Mouse (Mus musculus) embryo, embryonic 9.5 days (tissue): Measurements from ENCODE around the gene Phka2.
A peak's percentile ranks its signal among the peaks of the same experiment; 100 is the strongest.

Source experiments
- DNase-seq: peaks from one replicate; pipeline ENCODE4 v3.0.0-alpha.2; 2017; ENCODE audit errors: extremely low spot score

Phka2 gene

DNA sequence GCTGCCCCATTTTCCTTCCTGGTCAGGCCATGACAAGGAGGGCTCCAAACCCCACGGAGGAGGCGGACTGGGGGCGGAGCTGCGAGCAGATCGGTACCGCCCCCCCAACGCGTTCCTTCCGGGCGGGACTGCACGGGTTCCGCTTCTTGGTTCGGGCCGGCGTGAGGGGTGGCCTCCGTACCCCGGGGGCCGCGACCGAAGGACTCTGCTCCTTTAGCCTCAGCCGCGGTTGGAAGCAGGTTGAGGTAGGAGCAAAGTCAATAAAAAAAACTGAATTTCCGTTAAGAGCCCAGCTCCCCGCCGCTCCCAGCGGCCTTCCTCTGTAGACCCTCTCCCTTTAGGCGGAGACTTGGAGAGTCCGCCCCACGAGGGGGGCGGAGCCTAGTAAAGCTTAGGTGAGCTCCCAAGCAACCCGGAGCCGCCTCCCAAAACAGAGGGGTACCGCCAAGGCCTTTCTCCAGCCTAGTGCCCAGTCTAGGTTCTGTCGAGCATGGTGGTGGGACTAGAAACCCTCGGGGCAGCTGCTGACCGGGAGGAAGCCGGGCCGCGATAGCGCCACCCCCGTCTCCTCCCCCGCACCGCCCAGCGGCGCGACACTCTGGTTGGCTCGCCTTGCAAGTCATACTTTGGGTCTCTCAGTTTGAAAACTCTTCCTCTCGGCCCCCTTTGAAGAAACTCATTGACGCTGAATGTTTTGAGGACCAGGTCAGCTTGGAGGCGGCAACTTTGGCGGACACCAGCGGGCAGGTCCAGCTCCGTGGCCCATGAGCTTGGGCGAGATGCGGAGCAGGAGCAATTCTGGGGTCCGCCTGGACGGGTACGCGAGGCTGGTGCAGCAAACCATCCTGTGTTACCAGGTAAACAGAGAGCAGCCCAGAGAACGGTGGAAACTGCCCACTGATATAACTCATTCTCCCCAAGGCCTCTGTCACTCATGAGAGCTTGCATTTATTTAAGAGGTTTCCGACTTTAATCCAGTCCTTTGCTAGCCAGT is at the start of gene Phka2:
Gene Phka2, plus strand, starts transcription at position 119 of the 994 bp plus-strand sequence.
- peak; percentile 82 for DNase-seq

DNA sequence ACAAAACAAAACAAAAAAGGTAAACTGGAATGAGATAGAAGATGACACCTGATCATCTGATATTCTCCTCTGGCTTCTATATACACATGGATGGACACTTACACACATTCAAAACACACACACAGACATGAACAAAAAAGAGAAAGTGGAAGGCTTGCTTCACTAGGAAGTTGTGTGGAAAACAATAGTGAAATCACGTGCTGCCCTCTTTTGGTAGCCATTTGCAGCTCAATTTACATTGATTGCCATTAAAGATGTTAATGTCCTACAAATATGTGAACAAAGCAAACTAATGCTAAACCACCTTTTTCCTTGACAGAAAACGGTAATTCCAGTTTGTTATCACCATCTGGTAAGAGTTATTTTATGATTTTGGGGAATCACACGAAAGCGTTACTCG is 46.3 kb upstream of the Phka2 start:
- DNase-seq, result no peak

DNA sequence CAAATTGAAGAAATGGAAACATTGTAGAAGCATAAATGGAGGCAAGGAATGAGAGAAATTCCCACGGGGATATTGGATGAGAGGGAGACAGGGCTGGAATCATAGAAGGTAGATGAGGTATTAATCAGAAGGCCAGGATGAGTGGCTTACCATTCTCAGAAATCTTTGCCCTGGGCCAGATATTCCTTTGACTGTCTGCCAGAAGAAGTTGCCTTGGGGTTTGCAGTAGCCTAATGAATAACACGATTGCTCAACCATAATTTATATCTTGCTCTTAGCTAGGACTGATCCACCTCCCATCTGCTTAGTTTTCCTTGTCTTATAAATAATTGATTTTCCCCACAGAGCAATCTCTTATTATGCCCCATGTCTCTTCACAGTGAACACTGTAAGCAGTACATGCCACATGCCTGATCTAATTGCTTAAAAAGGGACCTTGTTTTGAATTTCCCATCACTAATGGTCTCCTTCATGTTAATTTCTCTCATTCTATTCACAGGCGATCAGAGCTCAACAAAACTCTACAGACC is 30.6 kb upstream of the Phka2 start:
- no peak for DNase-seq

DNA sequence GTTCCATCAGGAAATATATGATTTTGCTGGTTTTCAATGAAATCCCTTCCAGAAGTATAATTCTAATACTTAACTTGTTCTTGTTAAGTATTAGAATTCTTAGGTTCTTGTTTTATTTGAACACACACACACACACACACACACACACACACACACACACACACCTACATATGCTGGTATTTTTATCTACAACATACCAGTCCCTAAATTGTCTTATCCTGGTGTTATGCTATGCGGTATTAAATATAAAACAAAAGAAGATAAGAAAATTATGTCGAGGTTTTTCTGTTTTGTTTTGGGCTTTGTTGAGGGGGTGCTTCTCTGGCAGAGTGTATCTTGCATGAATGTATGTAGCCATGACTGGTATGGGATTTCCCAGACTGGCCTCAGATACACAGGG is 12.2 kb upstream of the Phka2 start:
- DNase-seq, result no peak

DNA sequence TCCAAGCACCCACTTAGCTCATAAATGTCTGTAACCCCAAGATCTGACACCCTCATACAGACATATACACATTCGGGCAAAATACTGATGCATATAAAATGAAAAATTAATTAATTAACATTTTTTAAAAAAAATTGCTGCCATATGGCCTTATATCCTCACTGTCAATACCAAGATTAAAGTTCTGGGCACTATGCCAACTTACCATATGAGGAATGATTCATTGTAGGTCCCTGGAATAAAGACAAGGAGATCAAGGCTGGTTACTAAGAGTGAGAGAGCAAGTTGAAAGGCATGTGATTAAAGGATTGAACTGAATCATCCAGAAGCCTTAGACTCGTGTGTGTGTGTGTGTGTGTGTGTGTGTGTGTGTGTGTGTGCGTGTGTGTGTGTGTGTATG is 7.6 kb upstream of the Phka2 start:
- no peak for DNase-seq

DNA sequence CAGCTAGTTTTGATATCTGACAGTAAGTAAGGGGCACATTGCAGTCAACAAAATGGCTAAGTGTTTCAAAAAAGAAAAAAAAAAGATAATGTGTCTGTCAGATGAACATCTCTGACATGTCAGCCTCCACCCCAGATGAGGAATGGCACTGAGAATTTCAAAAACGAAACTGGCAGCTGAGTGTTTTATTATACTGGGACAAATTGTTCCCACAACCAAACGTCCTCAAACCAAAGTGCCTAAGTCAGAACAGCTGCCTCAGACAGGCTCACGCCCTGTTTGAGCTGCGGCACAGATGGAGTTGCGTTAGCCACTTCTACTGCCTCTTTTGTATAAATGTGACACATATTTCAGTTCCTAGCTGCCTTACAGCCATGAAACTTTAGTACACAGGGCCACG is 7.0 kb upstream of the Phka2 start:
- no peak for DNase-seq

DNA sequence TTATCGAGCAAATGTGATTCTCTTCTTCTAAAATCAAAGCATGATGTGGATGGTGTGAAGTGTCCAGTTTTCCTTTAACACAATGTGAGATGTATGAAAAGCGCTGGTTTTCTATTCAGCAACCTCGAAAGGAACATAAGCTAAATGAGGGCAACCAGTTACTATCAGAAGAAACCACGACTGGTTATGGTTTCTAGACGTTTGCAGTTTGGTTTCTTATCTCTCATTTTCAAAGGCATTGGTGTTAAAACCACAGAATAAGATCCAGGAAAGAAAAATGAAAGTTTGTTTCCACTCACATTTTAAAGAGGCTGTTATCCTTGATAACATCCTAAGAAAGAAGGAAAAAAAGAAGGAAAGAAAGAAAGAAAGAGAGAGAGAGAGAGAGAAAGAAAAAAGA is 5.5 kb upstream of the Phka2 start:
- DNase-seq, result no peak

DNA sequence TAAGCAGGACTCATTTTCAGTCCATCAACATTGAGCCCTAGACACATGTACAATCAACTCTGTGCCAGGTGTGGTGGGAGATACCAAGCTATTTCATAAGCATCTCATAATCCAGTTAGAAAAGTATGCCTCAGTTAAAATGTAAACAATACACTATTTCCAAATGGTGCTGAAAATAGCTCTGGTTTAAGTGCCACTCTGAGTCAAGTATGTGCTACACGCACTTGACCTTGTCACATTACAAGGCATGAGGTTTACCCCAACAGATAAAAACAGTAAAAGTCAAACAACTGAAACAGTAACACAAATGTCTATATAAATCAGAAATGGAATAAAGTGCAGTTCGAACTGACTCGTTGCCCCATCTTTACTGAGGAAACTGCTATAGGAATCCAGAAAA is 871 bp upstream of the Phka2 start:
- no peak for DNase-seq

DNA sequence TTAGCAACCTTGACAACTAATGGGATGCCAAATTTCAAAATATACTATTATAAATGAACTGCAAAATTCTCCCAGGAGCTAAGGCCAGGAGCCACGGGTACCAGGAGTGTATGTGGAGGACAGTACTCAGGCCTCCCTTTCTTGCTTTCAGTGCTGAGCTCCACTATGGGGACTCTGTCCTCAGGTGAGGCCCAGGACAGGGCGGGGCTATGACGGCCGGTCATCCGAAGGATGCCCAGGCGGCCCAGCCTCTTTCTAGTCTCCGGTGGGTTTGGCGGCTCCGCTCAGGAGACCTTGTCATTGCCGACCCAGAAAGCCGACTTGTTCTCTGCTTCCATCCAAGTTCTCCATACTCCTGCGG is 299 bp upstream of the Phka2 start:
- no peak for DNase-seq

DNA sequence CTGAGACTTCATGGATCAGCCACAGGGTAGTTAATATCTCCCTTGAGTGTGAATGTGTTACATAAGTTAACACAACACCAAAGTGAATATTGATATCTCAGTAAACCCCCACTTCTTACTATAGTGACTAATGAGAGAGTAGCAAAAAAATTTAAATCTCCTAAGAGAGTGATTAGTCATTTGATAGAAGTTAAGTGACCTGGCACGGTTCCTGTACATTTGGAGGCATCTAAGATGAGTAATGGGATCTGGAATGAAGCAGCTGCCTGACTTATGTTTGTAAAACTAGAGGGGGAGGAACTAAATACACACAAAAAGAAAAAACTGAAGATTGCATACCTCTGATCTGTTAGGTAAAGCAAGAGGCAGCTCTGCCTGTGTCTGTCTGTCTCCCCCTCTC is 7.1 kb downstream of the Phka2 start:
- no peak for DNase-seq

DNA sequence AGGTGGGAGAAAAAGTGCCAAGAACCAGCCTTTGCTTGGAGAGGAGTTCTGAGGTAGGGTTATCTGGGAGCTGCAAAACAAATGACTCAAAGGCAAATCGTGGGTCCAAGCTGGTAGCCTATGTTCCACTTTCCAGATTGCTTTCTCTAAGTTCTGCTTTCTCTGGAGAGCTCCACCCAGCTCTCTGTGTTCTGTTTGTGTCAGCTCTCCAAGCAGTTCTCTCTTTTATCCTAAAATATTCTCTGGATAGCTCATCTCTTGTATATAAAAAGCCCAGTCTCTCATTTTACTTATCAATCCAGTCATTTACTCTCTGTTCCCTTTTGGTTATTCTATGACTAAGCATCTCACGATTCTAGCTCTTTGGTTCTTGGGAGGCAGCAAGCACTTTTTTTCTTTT is 8.2 kb downstream of the Phka2 start:
- no peak for DNase-seq

DNA sequence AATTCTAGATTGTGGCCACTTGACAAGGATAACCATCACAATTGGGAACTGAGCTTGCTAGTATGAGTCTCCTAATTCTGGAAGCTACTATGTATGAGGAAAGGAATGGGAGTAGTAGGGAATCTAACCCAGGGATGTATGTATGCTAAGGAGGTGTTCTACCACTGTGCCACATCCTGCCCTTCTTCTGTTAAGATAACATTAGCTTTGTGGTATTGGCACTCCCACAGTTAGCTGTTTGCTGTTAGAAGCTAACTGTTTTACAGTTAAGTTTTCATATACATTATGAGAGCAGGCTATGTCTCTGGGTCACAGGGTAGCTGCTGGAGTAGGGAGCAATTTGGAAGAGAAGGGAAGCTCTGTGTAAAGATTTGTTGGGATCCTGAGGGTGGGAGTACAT is 14.1 kb downstream of the Phka2 start:
- DNase-seq, result no peak

DNA sequence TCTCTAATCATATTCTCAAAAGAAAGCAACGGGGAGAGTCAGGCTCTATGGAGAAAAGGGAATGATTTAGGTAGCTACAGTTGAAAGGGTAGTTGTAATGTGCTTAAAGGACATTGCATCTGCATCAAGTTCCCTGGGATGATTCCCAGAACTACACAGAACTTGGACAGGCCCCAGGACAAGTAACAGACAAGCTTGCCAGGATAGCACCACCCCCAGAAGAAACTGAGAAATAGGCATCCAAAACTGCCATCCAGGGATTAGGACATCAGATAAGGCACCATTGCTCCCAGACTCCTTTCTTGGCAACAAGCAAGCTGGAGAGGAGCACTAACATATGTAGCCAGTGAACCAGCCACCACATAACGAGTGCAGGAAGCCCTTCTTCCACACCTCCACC is 40.8 kb downstream of the Phka2 start:
- no peak for DNase-seq

DNA sequence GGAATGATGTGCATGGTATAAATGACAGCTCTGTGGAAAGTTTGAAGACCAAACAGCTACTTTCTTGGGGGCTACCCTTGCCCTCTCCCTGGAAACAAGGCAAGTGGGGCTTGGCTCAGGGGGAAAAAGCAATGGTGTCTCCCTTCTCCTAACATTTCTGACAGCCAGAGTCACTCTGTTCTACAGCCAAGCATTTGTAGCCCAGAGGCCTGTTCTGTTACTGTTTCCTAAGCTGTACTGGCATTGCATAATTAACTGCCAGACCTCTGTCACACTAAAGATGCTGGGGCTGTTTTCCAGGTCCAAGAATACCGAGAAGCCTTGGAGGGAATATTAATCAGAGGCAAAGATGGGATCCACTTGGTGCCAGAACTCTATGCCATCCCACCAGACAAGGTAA is 46.9 kb downstream of the Phka2 start:
- DNase-seq, result no peak

DNA sequence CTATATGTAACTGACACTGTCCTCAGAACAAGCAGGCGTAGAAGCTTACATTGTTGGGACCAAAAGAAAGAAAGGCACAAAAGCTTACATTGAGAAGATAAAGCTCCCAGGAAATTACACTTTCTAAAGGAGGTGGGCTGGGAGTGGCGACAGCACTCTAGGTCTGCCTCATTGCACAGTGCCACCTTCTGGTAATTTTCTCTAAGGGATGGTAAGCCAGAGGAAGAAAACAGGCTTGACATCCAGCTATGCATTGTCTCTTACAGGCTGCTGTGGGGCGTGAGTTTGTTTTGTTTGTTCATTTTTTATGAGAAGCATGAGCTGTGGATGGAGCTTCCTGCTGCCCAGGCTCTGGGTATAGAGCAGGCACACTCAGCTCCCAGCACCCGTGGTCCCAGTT is 50.1 kb downstream of the Phka2 start:
- DNase-seq, result no peak

DNA sequence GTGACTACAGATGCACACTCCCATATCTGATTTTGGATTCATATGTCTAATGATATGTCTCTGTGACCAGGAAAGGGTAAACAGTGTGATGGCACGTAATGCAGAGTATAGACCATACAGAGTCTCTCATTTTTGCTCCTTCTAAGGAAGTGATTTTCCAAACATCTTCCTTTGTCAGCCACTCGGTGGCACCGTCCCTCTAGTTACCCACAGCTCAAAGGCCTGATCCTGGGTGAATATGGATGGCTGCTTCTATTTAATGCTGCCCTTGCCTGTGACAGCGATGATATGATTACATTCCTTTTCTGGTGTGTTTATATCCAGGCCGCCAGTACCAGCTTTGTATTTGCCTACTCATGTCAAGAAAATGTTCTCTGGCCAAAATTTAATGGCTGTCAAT is 81.6 kb downstream of the Phka2 start:
- DNase-seq, result no peak

DNA sequence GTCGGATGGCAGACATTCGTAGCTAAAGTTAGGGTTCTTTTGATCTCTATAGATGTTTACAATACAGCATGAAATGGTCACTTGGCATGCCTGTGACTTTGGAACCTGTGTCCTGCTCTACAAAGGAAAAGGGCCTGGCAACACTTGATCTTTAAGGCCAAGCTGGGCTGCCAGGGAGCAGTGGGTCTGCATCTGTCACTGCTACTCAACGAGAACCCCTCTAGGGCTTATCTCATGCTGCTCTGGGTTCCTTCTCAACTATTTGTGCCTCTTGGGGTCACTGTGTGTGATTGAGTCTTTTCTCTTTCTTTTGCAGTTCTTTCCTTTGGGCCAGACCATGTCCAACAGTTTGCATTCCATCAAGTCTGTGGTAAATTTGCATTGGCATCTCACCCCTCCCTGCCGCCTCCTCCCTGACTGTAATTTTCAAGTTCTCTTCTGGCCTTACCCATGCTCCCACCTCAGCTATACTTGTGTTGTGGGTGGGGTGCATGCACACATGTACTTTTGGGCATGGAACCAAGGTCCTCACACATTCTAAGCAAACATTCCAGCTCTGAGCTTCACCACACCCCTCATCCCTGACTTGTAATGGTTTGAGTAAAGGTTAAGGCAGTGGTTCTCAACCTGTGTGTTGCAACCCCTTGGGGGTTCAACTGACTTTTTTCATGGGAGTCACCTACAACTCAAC is 82.3 kb downstream of the Phka2 start:
- no peak for DNase-seq

DNA sequence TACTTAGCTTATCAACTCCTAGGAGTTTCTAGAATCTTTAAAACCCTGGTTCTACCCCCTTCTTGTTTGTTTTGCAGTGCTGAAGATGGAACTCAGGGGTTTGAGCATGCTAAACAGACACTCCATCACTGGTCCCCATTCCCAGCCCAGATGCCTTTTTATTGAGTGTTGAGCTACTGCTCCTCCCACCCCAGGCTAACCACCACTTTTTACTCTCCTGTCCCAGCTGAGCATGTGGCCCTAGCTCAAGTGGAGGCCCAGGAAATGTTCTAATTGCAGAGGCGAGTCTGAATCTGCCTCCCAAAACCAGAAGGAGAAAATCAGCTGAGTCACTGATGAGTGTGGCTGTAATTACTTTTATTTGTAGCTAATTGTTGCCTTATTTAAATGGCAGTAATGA is 83.1 kb downstream of the Phka2 start:
- DNase-seq, result no peak

DNA sequence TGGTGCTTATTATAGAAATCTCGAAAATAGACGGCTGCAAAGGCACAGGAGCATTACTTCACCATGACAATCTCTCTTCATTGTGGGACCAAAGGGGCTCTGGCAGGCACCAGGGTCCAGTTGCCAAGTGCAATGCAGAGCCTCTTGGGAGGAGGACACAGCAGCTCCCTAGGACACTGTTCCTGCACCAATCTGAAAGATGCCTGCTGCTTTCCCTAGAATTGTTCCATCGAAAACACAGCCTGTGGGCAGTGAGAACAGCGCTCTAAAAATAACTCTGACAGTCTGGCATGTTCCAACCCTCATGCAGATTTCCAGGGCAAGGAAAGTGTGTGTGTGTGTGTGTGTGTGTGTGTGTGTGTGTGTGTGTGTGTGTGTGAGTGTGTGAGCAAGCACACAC is 86.6 kb downstream of the Phka2 start:
- DNase-seq, result no peak

DNA sequence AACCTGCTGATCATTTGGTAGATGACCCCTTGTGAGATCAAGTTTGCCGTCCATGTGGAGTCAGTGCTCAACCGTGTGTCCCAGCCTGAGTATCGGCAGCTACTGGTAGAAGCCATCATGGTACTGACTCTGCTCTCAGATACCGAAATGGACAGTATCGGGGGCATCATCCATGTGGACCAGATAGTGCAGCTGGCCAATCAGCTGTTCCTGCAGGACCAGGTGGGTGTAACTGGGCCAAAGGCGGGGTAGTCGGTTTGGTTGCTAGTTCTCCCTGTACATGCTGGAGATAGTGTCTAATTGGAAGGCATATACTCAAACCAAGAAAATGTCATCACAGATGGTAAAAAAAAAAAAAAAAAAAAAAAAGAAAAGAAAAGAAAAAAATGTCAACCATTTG is 88.2 kb downstream of the Phka2 start:
- no peak for DNase-seq

DNA sequence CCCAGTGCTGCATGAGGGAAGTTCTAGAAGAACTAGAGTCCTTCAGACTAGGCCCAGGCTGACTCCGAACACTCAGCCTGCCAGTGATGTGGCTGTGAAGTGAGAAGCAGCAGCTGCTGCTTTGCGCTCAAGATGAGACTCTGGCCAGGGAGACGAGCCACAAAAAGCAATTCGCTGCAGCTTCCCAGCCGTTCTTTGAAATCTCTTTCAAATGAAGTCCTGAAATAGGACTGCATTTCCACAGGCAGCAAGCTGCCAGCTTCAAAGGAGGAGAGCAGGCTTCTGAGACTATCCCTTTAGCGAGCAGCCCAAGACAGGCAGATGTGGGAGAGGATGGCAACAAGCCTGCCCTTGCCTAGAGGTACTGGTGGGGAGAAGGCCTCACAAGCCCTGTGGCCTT is 91.0 kb downstream of the Phka2 start:
- no peak for DNase-seq

DNA sequence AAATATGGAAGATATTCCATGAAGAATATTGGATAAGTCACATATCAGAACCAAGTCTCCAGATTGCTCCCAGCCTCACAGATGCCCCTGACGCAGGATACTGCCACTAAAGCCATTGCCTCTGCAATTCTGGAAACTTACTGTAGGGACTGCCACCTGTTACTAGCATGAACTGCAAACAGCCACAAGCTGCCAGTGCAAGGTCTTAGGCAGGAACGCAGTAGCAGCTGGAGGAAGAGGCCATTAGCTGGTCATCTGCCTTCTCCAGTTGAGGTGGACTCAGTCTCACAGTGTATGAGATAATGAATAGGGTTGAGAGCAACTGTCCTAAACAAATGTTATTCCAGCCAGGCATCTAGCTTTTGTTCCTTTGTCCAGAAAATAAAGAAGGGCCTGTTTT is 96.1 kb downstream of the Phka2 start:
- DNase-seq, result no peak
